Mouse (Mus musculus): ENCODE data around the gene Dnah14.

Gene Dnah14

GRCm38 (mm10) chr1:181576322-181576721 is at the start of gene Dnah14:
TSS of gene Dnah14 (plus strand) at chr1:181576559.
- DNase-seq: no peak

- peak; percentile 43 for DNase-seq
Observed at GRCm38 (mm10) chr1:181529368-181529767, 47.0 kb upstream of the Dnah14 start.

GRCm38 (mm10) chr1:181535165-181535873 is 41.0 kb upstream of the Dnah14 start:
- DNase-seq: peak; percentile 68

- no peak for DNase-seq
Observed at GRCm38 (mm10) chr1:181537627-181538525, 38.5 kb upstream of the Dnah14 start.

GRCm38 (mm10) chr1:181539846-181540769 is 36.3 kb upstream of the Dnah14 start:
- DNase-seq: no peak

GRCm38 (mm10) chr1:181543711-181544383 is 32.5 kb upstream of the Dnah14 start:
- no peak for DNase-seq

- peak; percentile 71 for DNase-seq
Observed at GRCm38 (mm10) chr1:181545044-181545772, 31.2 kb upstream of the Dnah14 start.

GRCm38 (mm10) chr1:181549987-181550386 is 26.4 kb upstream of the Dnah14 start:
- DNase-seq: peak; percentile 62

GRCm38 (mm10) chr1:181550826-181551225 is 25.5 kb upstream of the Dnah14 start:
- no peak for DNase-seq

GRCm38 (mm10) chr1:181552533-181553410 is 23.6 kb upstream of the Dnah14 start:
- peak; percentile 51 for DNase-seq

GRCm38 (mm10) chr1:181555475-181555874 is 20.9 kb upstream of the Dnah14 start:
- DNase-seq: no peak

- no peak for DNase-seq
Observed at GRCm38 (mm10) chr1:181559655-181560054, 16.7 kb upstream of the Dnah14 start.

- no peak for DNase-seq
Observed at GRCm38 (mm10) chr1:181560325-181560724, 16.0 kb upstream of the Dnah14 start.

- no peak for DNase-seq
Observed at GRCm38 (mm10) chr1:181560896-181561767, 15.2 kb upstream of the Dnah14 start.

- no peak for DNase-seq
Observed at GRCm38 (mm10) chr1:181561768-181562444, 14.5 kb upstream of the Dnah14 start.

- DNase-seq: no peak
Observed at GRCm38 (mm10) chr1:181569447-181569846, 6.9 kb upstream of the Dnah14 start.

- DNase-seq: no peak
Observed at GRCm38 (mm10) chr1:181583152-181583551, 6.8 kb downstream of the Dnah14 start.

- peak; percentile 2 for DNase-seq
Observed at GRCm38 (mm10) chr1:181589116-181589515, 12.8 kb downstream of the Dnah14 start.

GRCm38 (mm10) chr1:181599376-181599775 is 23.0 kb downstream of the Dnah14 start:
- no peak for DNase-seq
